Mouse (Mus musculus) embryonic fibroblast, embryonic 13.5 days (primary cell): ENCODE results near the gene Chst11. TPM values are rescaled to one million over a fixed set of nuclear protein-coding genes. Genes with fewer than 3 reads are reported as not detected.

Experiments used
- H3K27ac ChIP-seq: 2 replicates; pipeline ENCODE4 v1.5.1; 2012; ENCODE audit warnings: low read length, control low read depth, inconsistent platforms; ENCODE audit not compliant: insufficient read depth
- H3K4me1 ChIP-seq: 2 replicates; pipeline ENCODE4 v1.6.1; 2011; ENCODE audit warnings: low read length; ENCODE audit not compliant: control insufficient read depth, insufficient read depth
- H3K4me3 ChIP-seq: 2 replicates; pipeline ENCODE4 v1.5.1; 2011; ENCODE audit warnings: mild to moderate bottlenecking, control low read depth, low read length; ENCODE audit not compliant: insufficient read depth
- CTCF ChIP-seq: IDR thresholded peaks from 2 replicates; pipeline ENCODE4 v1.5.1; 2011; ENCODE audit warnings: mild to moderate bottlenecking, control low read depth, low read length, moderate library complexity, borderline replicate concordance; ENCODE audit not compliant: insufficient read depth
- POLR2A ChIP-seq: IDR thresholded peaks from 2 replicates; pipeline ENCODE4 v1.6.1; 2011; ENCODE audit warnings: low read depth, mild to moderate bottlenecking, control low read depth, low read length, moderate library complexity
- polyA plus RNA-seq: library from polyadenylated mRNA; stranded (reverse); fragments of >200 nt; gene quantifications from 2 replicates; pipeline ENCODE4 v1.2.4, GENCODE M21; 2011; ENCODE audit warnings: low read depth; ENCODE audit not compliant: missing spikeins, insufficient read length

Gene Chst11
- polyA plus RNA-seq, 1 experiment: 12.9 TPM

DNA sequence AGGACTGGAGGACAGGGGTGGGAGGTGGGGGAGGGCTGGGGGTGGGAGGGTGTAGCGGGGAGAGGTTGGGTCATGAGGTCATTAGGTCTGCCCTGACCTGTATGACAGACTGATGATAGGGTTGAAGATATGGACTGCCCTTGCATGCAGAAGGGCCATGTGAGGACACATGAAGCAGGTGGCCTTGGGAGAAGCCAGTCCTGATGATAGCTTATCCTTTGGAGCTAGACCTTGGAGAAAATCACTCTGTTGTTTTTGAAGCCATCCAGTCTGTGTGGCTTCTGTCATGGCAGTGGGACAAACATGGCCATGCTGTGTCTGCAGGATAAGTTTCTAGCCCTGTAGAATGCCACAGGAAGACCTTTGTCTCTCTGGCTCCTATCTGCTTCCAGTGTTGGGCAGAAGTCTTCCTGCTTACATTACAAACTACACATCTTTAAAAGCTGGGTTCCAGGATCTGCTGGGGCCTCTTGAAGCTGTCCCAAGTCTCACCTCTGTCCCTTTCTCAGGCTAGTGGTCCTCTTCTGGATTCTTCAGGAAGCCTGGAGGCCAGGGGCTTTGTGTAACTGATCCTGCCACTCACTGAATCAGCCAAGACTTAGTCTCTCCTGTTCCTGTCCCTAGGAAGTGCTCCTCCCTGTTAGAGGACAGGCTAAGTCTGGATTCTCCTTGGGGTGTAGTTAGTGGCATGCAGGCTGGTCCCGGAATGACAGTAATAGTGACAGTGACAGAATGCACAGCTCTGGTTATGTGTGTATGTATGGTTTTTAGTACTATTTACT lies 58.4 kb downstream of the Chst11 start:
- TF ChIP-seq POLR2A: no peak
- no peak for TF ChIP-seq CTCF
- H3K4me1 ChIP-seq: no peaks in the 10 kb centered on the region
- no peak overlapping the region for H3K27ac ChIP-seq
- no peak overlapping the region for H3K4me3 ChIP-seq

DNA sequence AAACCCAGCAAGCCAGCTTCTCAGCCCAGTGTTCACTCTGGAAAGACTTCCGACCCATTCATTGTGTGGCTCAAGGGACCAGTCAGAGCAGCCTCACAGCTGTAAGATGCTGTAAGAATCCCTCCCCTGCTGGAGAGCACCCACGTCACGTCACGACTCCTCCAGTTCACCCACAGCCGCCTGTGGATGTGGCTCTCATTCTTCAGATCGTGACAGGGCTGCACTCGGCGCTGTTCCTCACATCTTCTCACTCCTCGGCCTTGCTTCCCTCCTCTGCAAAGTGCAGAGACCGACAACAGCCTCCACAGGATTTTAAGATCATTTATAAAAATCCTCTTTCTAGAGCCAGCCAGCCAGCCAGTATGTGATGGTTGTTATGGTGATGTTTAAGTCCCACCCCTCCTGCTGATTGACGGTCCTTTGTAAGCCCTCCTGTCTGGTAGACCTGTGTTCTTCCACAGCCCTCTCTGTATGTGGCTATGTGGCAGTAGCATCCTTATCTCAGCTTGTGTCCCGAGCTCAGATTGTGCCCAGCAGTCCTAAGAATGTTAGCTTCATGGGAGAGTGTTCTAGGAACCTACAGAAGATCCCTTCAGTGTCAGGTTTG lies 64.0 kb downstream of the Chst11 start:
- Histone ChIP-seq H3K4me3 (no peak overlapping the region), H3K4me1 (no peaks in the 10 kb centered on the region), H3K27ac (no peak overlapping the region)
- no peak for TF ChIP-seq CTCF
- no peak for TF ChIP-seq POLR2A

DNA sequence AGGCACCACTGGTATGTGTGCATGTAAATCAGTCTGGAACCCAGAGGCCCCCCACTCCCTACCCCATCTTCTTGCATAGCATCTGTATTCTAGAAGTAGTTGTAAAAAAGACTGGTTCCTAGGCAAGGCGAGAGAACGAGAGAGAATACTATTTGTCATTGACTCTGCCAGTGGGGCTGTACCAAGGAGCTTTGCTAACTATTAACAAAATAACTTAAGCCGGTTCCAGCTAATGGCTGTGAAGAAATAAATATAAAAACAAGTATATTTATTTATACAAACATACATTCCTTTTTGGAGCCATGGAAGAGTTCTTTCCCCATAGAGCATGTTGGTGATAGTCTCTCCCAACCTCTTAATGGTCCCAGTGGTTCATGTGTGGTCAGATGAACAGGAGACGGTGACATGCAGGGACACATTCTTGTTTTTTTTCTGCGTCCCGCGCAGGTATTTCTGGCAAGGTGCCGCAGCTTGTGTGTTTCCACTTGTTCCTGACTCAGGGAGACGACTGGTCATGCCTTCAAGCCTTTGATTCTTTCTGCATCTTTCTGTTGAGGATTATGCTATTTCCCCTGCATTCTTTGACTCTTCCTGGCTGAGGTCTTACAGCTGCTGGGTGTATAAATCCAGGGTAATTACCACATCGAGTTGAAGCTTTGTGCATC lies 68.7 kb downstream of the Chst11 start:
- TF ChIP-seq CTCF: no peak
- TF ChIP-seq POLR2A: no peak
- Histone ChIP-seq H3K27ac (no peak overlapping the region), H3K4me1 (no peaks in the 10 kb centered on the region), H3K4me3 (no peak overlapping the region)

DNA sequence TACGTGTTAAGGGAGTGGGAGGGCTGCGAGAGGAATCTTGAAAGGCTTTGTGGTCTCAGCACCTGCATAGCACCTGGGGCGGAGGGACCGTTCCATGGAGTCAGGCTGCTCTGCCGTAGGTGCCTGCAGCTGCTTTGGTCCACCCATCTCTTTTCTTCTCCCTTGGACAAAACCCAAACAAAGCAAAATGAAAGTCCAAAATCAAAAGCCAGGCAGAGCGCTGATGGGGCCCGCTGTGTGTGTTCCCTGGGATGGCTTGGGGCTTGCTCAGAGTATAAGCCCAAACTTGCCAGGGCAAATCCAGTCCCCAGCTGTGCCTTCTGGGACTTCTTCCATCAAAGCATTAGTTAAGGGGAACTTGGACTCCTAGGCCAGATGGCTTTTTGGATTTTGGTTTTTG lies 71.0 kb downstream of the Chst11 start:
- Histone ChIP-seq H3K4me1 (no peaks in the 10 kb centered on the region), H3K27ac (peak overlapping the region; percentile 65; the same call in 1 of the 2 replicates), H3K4me3 (no peak overlapping the region)
- TF ChIP-seq CTCF (no peak), POLR2A (no peak)

DNA sequence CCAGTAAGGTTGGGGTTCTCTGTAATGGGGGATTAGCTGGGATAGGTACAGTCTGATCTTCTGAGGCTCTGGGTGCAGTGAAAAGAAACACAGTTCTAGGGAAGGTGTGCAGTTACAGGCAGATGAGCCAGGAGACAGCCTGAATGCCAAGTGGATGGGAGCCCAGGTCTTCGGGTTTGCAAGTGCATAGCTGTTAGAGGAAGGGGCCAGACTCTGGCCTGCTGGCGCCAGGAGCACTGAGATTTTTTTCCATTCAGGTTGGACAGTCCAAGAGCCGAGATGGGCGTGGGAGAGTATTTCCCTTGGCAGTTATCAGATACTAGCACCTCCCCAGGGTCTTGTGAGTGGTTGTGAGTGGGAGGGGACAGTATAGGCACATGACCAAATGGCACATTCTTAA lies 71.6 kb downstream of the Chst11 start:
- TF ChIP-seq POLR2A: no peak
- Histone ChIP-seq H3K4me1 (no peaks in the 10 kb centered on the region), H3K27ac (no peak overlapping the region), H3K4me3 (no peak overlapping the region)

DNA sequence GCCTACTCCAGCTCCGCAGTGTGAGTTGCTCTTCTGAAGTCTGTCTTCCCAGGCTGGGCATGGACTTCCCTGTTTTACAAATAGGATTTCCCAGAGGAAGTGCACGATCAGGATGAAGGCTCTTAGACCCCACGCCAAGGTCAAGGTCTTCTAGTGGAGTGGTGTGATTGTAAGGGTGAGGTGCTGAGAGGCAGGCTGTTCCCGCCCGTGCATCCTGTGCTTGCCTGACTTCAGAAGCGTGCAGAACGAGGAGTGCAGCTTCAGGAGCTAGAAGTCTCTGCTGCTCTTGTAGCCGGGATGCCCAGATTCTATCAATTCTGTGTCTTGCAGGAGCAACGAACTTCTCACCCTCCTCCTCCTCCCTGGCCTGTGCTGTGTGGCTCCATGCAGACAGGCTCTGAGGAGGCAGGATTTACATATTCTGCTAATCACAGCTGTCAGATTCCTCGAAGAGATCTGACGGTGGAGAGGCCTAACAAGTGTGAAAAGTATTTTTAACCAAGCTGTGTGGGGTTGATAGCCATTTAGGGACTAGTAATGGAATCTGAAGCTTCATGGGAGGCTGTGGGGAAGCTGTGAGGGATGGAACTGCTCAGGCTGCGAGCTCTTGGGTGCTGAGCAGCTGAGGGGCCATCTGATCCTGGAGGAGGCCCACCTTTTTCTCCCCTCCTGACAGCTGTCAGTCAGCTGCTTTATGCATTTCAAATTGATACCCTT lies 74.9 kb downstream of the Chst11 start:
- Histone ChIP-seq H3K27ac (no peak overlapping the region), H3K4me3 (no peak overlapping the region), H3K4me1 (no peaks in the 10 kb centered on the region)
- TF ChIP-seq CTCF (no peak), POLR2A (no peak)

DNA sequence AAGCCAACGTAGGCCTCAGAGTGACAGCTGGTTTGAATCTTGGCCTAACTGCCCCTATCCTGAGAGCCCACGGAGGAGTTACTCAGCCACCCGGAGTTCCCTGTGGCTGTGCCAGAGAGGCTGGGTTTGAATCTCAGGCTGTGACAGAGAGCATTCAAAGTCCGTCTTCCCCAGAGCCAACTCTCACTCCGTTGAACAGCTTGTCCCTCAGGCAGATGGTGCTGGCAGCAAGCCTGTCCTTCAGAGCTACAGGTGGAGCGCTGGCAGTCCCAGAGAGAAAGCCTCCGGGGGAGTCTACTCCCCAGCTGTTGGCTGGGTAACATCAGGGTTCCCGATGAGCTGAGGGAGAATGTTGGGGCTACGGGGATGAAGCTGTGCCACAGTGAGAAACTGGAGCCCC lies 77.0 kb downstream of the Chst11 start:
- no peak overlapping the region for H3K4me3 ChIP-seq
- H3K27ac ChIP-seq: no peak overlapping the region
- H3K4me1 ChIP-seq: no peaks in the 10 kb centered on the region
- TF ChIP-seq CTCF (no peak), POLR2A (no peak)

DNA sequence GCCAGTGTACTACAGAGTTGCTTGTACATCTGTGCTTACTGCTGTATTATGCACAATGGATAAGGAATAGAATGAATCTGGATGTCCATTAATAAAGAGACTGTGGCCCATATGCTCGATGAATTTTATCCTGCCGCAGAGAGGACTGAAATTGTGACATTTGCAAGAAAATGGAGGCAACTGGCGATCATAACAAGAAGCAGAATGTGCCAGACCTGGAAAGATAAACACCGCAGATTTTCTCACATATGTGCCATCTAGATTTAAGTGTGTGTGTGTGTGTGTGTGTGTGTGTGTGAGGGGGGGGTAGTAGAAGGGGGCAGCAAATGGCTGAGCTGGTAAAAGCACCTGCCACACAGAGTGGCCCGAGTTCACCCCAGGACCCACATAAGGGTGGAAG lies 79.5 kb downstream of the Chst11 start:
- TF ChIP-seq POLR2A (no peak), CTCF (no peak)
- Histone ChIP-seq H3K4me3 (no peak overlapping the region), H3K4me1 (peaks cover 3% of the 10 kb centered on the region; the same call in 1 of the 2 replicates), H3K27ac (no peak overlapping the region)

DNA sequence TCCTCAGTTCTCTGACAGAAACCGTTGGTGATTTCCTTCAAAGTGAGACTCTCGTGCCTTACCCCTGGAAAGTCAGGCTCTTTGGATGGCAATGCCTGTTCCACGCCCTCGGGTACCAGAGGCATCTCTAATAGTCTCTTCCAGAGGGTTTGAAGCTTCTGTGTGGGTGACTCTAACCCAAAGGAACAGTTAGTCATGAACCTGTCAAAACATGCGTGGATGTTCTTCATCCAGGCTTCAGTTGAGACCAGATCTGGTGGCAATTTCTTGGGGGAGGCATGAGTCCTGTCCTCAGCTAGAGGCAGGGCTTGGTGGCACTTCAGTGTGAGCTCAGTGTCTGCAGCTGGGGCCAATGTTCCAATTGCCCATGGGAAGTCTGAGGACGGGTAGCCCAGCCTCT lies 80.9 kb downstream of the Chst11 start:
- no peak overlapping the region for H3K27ac ChIP-seq
- H3K4me1 ChIP-seq: peaks cover 3% of the 10 kb centered on the region; the same call in 1 of the 2 replicates
- TF ChIP-seq POLR2A (no peak), CTCF (no peak)
- no peak overlapping the region for H3K4me3 ChIP-seq

DNA sequence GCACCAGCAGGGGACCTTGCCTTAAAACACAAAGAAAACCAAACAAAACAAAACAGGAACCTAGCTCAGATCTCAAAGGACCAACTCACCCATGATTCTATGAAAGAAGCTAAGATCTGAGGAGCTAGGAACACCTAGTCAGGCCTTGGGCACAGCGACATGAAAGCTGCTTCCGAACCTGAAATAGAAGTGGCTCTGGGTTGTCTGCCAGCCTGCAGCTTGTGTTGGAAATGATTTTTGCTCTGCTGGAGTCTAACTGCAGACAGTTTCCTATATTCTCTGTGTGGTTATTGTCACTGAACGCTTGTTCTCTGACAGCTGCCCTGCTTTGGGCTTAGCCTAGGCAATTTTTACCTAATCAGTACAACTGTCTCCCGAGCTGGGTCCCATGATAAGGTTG lies 82.0 kb downstream of the Chst11 start:
- TF ChIP-seq POLR2A: no peak
- no peak for TF ChIP-seq CTCF
- Histone ChIP-seq H3K27ac (no peak overlapping the region), H3K4me1 (peaks cover 3% of the 10 kb centered on the region; the same call in 1 of the 2 replicates), H3K4me3 (no peak overlapping the region)
